Mouse (Mus musculus) adrenal gland, postnatal 4 days (tissue): ENCODE measurements around the gene Haus8. TPM values are rescaled to one million over a fixed set of nuclear protein-coding genes. Genes with fewer than 3 reads are reported as not detected.
"Not testable (repeated sequence)": the region's sequence is repeated elsewhere in the genome, so short reads cannot be mapped to it uniquely, and the experiment has no call there.

Source experiments
- DNase-seq, 2 experiments: peaks; one replicate each; pipeline ENCODE4 v3.0.0; 2021 to 2022; ENCODE audit warnings: low spot score in 2 of 2, mixed read lengths in 2 of 2
- total RNA-seq, 2 experiments: library from RNA; stranded (reverse); gene quantifications; 2 replicates each; pipeline ENCODE4 v1.2.3; 2021

Haus8 gene
- total RNA-seq, 2 experiments from 2014 or later, result 22.2 to 26.2 TPM

DNA sequence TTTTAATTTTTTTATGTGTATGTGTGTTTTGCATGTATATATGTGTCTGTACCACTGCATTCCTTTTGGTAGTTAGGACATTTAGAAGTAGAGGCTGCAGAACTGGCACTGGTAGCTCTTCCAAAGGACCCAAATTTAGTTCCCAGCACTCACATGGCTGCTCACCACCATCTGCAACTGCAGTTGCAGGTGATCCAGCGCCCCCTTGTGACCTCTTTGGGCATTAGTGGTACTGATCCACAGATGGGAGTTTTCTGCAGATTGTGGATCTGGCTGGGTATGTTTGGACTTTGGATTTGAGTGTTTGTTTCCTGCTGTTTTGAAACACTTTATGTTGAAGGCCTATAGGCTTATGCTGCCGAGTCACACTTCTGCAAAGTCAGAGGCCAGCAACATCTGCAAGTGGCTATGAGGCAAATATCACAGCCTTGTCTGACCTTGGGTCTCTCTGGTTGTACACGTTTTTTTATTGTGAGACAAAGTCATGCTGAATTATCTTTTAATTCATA, 15.8 kb upstream of the Haus8 start:
- no peak for DNase-seq

DNA sequence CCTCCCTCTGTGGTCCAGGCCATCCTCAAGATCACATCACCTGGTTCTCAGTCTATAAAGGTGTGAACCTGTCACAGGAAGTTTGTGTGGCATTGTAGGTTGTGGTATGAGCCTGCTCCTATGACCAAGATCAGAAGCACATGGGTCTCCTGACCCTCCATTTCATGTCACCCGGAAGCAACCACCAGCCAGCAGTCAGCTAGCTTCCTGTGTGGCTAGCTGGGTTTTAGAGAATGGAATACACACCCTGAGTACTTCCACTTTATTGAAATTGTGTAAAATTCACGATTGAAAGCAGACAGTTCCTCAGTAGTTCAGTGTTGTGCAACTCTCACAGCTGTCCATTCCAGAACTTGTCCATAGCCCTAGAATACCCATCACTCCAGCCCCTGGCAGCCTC, 13.5 kb upstream of the Haus8 start:
- not testable (repeated sequence) for DNase-seq

GRCm38 (mm10) chr8:71282621-71283020, 9.9 kb upstream of the Haus8 start:
- DNase-seq, result no peak

DNA sequence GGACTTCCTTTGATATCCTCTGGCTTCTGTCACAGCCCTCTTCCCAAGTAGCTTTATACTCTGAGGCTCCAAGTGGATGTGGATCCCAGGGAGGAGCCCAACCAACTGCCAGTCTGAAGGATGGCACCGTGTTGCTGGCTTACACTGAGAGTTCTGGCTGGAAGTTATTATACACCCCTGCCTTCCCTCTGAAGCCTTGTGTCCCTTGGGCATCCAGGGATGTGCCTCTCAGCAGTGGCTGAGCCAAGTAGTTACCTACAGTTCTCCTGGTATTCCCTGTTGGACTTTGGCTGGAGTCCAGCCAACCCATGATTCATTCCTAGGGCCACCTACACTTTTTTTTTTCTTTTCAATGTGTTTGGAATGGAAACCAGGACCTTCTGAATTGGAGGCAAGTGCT, 9.0 kb upstream of the Haus8 start:
- DNase-seq, result not testable (repeated sequence)

- not testable (repeated sequence) for DNase-seq
These were observed 6.7 kb upstream of the Haus8 start for GRCm38 (mm10) chr8:71279409-71279808.

GRCm38 (mm10) chr8:71276166-71276565, 3.4 kb upstream of the Haus8 start:
- DNase-seq, result no peak

- DNase-seq, result no peak
These were observed 1.7 kb upstream of the Haus8 start for GRCm38 (mm10) chr8:71274478-71274877.

- DNase-seq, result peak in 1 of 2 experiments; percentile 32
These were observed 397 bp upstream of the Haus8 start for GRCm38 (mm10) chr8:71273151-71273510.

GRCm38 (mm10) chr8:71271630-71272029, 1.1 kb downstream of the Haus8 start:
- DNase-seq, result no peak

DNA sequence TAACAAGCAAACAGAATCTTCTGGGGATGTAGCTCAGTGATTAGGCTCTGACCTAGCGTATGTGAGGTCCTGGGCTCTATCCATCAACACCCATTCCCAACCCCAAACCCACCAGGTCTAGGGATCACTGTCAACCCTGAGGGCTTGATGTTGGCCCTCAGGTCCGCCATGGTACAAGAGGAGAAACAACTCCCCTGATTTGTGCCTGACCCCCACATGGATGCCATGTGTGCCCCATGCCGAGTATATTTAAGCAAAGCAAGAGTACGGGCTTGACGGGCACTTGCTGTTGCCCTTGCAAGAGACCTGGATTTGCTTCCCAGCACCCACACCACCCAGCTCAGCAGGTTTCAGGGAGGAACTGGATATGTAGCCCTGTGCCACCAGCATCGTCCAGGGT, 4.4 kb downstream of the Haus8 start:
- not testable (repeated sequence) for DNase-seq

DNA sequence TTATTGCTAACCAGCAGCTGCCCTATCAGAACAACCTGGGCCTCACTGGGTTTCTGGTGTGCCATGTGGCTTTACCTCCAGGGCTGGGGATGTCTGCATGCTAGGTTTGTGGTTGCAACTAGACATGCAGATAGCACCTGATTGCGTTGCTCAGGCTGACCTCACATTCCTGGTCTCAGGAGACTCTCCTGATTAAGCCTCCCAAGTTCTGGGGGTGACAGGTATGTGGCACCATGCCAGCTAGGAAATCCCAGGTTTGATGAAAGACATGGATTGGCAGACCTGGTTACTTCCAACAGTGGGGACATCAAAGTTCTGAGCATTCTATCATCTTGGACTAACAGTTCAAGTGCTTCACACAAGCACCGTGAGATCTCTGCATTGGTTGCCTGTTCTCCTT, 5.0 kb downstream of the Haus8 start:
- no peak for DNase-seq

DNA sequence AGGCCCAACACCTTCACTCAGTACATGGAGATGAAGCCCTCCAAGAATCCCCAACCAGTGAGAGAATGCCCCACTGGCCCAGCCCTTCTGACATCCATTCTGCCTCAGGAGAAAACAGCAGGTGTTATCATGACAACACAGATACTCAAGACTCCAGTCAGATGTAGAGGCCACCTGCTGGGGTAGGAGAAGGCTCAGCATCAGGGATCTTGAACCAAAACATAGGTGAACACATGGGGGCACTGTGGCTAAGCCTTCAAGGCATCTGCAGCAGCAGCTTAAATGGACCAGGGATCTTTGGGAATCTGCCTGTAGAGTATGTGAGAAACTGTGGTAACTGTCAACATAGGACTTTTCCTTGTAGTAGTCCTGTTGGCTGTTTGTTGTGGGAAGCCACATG, 11.5 kb downstream of the Haus8 start:
- DNase-seq, result no peak

DNA sequence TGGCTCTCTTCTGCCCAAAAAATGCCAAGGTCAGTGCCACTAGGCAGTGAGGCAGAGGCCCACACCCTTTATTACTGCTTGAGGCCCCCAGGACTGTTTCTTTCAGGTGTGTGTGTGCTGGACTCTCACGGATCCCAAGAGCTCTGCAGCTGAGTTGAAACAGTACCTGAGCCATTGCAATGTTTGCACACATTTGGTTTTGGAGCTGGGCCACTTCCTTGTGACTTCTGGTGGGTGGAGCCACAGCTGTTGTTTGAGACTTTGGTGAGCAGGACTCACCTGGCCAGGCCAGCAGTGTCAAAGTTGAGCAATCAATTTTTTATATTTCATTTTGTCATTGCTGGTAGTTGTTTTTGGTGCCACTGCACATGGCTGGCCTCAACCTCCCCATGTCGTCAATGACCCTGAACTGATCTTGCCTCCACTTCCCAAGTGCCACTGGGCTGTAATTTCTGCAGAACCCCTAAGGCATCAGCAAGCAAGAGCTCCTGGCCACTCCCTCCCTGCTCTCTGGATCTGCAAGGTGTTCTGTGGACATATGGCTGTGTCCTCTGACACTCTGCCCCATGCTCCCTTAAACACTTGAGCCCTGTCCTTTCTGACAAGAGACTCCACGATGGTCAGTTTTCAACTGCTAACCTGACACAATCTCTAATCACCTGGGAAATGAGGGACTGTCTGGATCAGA, 16.0 kb downstream of the Haus8 start:
- DNase-seq, result no peak

DNA sequence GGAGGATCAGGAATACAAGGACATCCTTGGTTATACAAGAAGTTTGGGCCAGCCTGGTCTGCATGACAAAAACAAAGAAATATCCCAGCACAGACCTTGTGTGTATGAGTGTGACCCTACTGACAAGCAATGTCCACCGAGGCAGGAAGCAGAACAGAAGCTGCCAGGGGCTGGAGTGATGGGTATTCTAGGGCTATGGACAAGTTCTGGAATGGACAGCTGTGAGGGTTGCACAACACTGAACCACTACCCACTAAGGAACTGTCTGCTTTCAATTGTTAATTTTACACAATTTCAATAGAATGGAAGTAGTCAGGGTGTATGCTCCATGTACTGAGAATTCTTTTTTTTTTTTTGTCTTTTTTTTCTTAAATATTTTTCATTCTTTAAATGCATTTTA, 24.5 kb downstream of the Haus8 start:
- DNase-seq, result no peak

DNA sequence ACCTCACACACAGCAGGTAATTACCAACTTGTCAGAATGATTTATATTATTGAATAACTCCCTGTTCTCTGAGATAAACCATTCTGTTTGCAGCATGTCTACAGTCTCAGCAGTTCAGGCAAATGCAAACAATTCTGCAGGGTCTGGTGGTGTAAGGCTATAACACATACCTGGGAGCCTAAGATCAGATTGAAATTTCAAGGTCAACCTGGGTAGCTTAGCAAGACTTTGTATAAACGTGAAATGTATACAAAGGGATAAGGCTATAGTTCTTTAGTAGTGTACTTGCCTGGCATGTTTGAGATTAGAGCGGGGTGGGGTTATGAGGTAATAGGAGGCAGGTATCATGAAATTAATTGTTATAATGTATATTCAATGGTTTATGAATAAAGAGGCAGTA, 30.0 kb downstream of the Haus8 start:
- no peak for DNase-seq

- no peak for DNase-seq
These were observed 48.2 kb downstream of the Haus8 start for GRCm38 (mm10) chr8:71224560-71224959.

DNA sequence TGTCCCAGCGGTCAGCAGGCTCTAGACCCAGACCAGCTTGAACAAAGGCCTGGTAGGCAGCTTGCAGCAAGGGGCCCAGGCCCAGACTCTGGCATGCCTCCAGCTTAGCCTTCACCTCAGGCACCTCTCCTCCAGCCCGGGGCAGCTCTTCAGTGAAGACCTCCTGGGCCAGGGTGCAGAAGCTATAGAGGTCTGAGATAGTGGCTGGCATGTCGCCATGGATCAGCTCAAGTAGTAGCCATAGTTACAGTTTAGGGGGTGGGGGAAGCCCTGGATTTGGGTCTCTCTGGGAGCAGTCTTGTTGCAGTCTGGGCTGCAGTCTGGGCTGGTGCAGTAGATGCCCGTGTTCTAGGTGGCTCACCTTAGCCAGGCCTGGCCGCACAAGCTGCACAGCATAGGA, 58.5 kb downstream of the Haus8 start:
- DNase-seq, result not testable (repeated sequence)

DNA sequence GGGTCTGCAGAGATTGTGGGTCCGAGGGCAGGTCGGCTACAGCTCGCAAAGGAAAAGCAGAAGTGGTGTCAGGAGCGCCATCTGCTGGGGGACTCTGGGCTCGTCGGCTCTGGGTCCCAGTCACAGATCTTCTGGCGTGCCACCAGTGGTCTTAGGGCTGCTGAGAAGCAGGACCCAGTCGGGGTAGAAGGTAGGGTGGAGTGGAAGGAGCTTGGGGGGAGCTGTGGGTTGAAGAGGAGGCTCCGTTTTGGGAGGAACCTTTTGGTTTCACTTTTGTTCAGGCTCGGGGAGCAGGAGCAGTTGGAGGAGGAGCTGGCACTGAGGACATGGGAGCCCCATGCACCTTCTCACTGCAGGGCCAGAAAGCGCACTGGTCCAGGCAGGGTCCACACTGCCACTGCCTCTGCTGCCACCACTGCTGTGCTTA, 67.2 kb downstream of the Haus8 start:
- not testable (repeated sequence) for DNase-seq

Other genes with a start within 250 kb of the Haus8 start
- 10 to 100 TPM; 43.8 to 47.6 TPM for gene Myo9b, start 220 bp downstream of the Haus8 start, total RNA-seq
- 100 to 1,000 TPM; 210 to 221 TPM for gene Use1, start 93.9 kb upstream of the Haus8 start, total RNA-seq
- 10 to 100 TPM; 12.0 to 13.6 TPM for gene Ocel1, start 98.4 kb upstream of the Haus8 start, total RNA-seq
- gene Nr2f6, start 109.0 kb upstream of the Haus8 start, total RNA-seq, result 10 to 100 TPM; 67.6 to 70.6 TPM
- 10 to 100 TPM; 21.6 to 21.8 TPM for gene Ushbp1, start 122.9 kb upstream of the Haus8 start, total RNA-seq
- gene Babam1, start 123.9 kb upstream of the Haus8 start, total RNA-seq, result 100 to 1,000 TPM; 108 to 109 TPM
- 10 to 100 TPM; 13.5 to 14.6 TPM for gene Ankle1, start 133.1 kb upstream of the Haus8 start, total RNA-seq
- 10 to 100 TPM; 58.9 to 65.9 TPM for gene Abhd8, start 190.7 kb upstream of the Haus8 start, total RNA-seq
- gene Mrpl34, start 192.0 kb upstream of the Haus8 start, total RNA-seq, result 10 to 100 TPM; 87.7 to 89.8 TPM
- 10 to 100 TPM; 61.2 to 61.4 TPM for gene Dda1, start 196.3 kb upstream of the Haus8 start, total RNA-seq
- 10 to 100 TPM; 25.9 to 26.3 TPM for gene Ano8, start 213.0 kb upstream of the Haus8 start, total RNA-seq
- gene Gtpbp3, start 215.2 kb upstream of the Haus8 start, total RNA-seq, result 10 to 100 TPM; 30.6 to 32.0 TPM
- 100 to 1,000 TPM; 179 to 185 TPM for gene Plvap, start 238.8 kb upstream of the Haus8 start, total RNA-seq